Mouse (Mus musculus) midbrain, embryonic 11.5 days (tissue): ENCODE measurements around the gene Ccnd2. TPM values are rescaled to one million over a fixed set of nuclear protein-coding genes. Genes with fewer than 3 reads are reported as not detected.

Experiments used
- ATAC-seq: fragments of 200-750 bp; cut with Nextera tagmentation; 2 replicates; pipeline ENCODE4 v1.8.0; 2017; ENCODE audit warnings: moderate TSS enrichment, moderate library complexity; ENCODE audit not compliant: low FRiP score
- DNase-seq: peaks from one replicate; pipeline ENCODE4 v3.0.0; 2015; ENCODE audit warnings: low spot score; ENCODE audit errors: missing footprints
- H3K27ac ChIP-seq: fragments of 300-500 bp; sonication (generic); 2 replicates; pipeline ENCODE4 v1.5.1; 2014; ENCODE audit warnings: low read depth, low read length
- H3K27me3 ChIP-seq: fragments of 300-500 bp; sonication (generic); 2 replicates; pipeline ENCODE4 v1.6.1; 2014; ENCODE audit warnings: mild to moderate bottlenecking, low read length, moderate library complexity, mixed read lengths; ENCODE audit not compliant: control insufficient read depth, insufficient read depth
- H3K36me3 ChIP-seq: fragments of 300-500 bp; sonication (generic); 2 replicates; pipeline ENCODE4 v1.6.1; 2014; ENCODE audit warnings: mild to moderate bottlenecking, low read length, moderate library complexity, mixed read lengths; ENCODE audit not compliant: control insufficient read depth, insufficient read depth
- H3K4me1 ChIP-seq: fragments of 300-500 bp; sonication (generic); 2 replicates; pipeline ENCODE4 v1.6.1; 2014; ENCODE audit warnings: low read length; ENCODE audit not compliant: control insufficient read depth, insufficient read depth
- H3K4me2 ChIP-seq: fragments of 300-500 bp; sonication (generic); 2 replicates; pipeline ENCODE4 v1.6.1; 2014; ENCODE audit warnings: mild to moderate bottlenecking, moderate library complexity
- H3K4me3 ChIP-seq: fragments of 300-500 bp; sonication (generic); 2 replicates; pipeline ENCODE4 v1.5.1; 2014; ENCODE audit warnings: low read depth, low read length
- H3K9ac ChIP-seq: fragments of 300-500 bp; sonication (generic); 2 replicates; pipeline ENCODE4 v1.6.1; 2014; ENCODE audit warnings: low read length
- H3K9me3 ChIP-seq: fragments of 300-500 bp; sonication (generic); 2 replicates; pipeline ENCODE4 v1.6.1; 2016; ENCODE audit warnings: low read length; ENCODE audit not compliant: control insufficient read depth
- WGBS: fragments of 180-500 bp; shearing (Covaris S2); extraction: QIAGEN DNeasy Blood & Tissue Kit; methylation state at CpG from one replicate; pipeline ENCODE4 v1.1.7; 2014; 5-methylcytosine and 5-hydroxymethylcytosine counted together
- polyA plus RNA-seq: library from polyadenylated mRNA; unstranded; fragments of >200 nt; fragmentation: Nextera tagmentation; extraction: Ambion mirVana; gene quantifications from 2 replicates; pipeline ENCODE4 v1.2.1, GENCODE M21; 2014

Gene Ccnd2
- polyA plus RNA-seq, 1 experiment from 2014 or later: 1,717 TPM

GRCm38 (mm10) chr6:127143124-127143520, 8.9 kb downstream of the Ccnd2 start:
- no peak for ATAC-seq
- Histone ChIP-seq H3K36me3 (peaks cover 27% of the 10 kb centered on the region), H3K27ac (peak overlapping the region; percentile 30; the same call in 1 of the 2 replicates), H3K27me3 (no peaks in the 10 kb centered on the region), H3K4me3 (no peak overlapping the region), H3K9ac (no peak overlapping the region), H3K9me3 (no peaks in the 10 kb centered on the region), H3K4me1 (peaks cover 28% of the 10 kb centered on the region), H3K4me2 (no peak overlapping the region)
- WGBS: 79% methylated on average over 10 of the region's 10 CpGs
- no peak for DNase-seq

GRCm38 (mm10) chr6:127142154-127143123, 9.6 kb downstream of the Ccnd2 start:
- ATAC-seq (peak; percentile 45; the same call in 1 of the 2 replicates), DNase-seq (peak; percentile 95)
- Histone ChIP-seq H3K36me3 (peaks cover 30% of the 10 kb centered on the region), H3K27me3 (no peaks in the 10 kb centered on the region), H3K9me3 (no peaks in the 10 kb centered on the region), H3K27ac (peak overlapping the region; percentile 30; the same call in 1 of the 2 replicates), H3K4me2 (no peak overlapping the region; the same call in 1 of the 2 replicates), H3K4me3 (no peak overlapping the region), H3K9ac (no peak overlapping the region), H3K4me1 (peaks cover 22% of the 10 kb centered on the region)
- WGBS: 24% methylated on average over 9 of the region's 10 CpGs

GRCm38 (mm10) chr6:127138962-127139361, 13.0 kb downstream of the Ccnd2 start:
- ATAC-seq: no peak
- Histone ChIP-seq H3K27me3 (no peaks in the 10 kb centered on the region), H3K4me2 (no peak overlapping the region), H3K9me3 (no peaks in the 10 kb centered on the region), H3K27ac (no peak overlapping the region), H3K4me1 (peaks cover 10% of the 10 kb centered on the region; the same call in 1 of the 2 replicates), H3K36me3 (peaks cover 25% of the 10 kb centered on the region), H3K4me3 (no peak overlapping the region), H3K9ac (no peak overlapping the region)
- peak; percentile 82 for DNase-seq
- 95% methylated on average over 11 of the region's 11 CpGs for WGBS

- Histone ChIP-seq H3K9ac (no peak overlapping the region; the same call in 1 of the 2 replicates), H3K27me3 (no peaks in the 10 kb centered on the region), H3K27ac (peak overlapping the region; percentile 32), H3K4me2 (no peak overlapping the region), H3K4me1 (peaks cover 8% of the 10 kb centered on the region; the same call in 1 of the 2 replicates), H3K36me3 (peaks cover 17% of the 10 kb centered on the region), H3K9me3 (no peaks in the 10 kb centered on the region), H3K4me3 (no peak overlapping the region)
- ATAC-seq (peak; percentile 67), DNase-seq (peak; percentile 83)
- 42% methylated on average over 16 of the region's 16 CpGs for WGBS
Measured at GRCm38 (mm10) chr6:127133433-127134245, 18.4 kb downstream of the Ccnd2 start.

- Histone ChIP-seq H3K4me2 (no peak overlapping the region), H3K4me1 (peaks cover 8% of the 10 kb centered on the region; the same call in 1 of the 2 replicates), H3K4me3 (no peak overlapping the region), H3K9me3 (no peaks in the 10 kb centered on the region), H3K27ac (no peak overlapping the region), H3K36me3 (peaks cover 13% of the 10 kb centered on the region), H3K27me3 (no peaks in the 10 kb centered on the region), H3K9ac (no peak overlapping the region)
- WGBS: 80% methylated on average over 3 of the region's 3 CpGs
- peak; percentile 65 for DNase-seq
- no peak for ATAC-seq
Measured at GRCm38 (mm10) chr6:127132719-127133118, 19.3 kb downstream of the Ccnd2 start.

GRCm38 (mm10) chr6:127131946-127132345, 20.0 kb downstream of the Ccnd2 start:
- ATAC-seq: no peak
- 69% methylated on average over 3 of the region's 3 CpGs for WGBS
- peaks cover 16% of the 10 kb centered on the region for H3K36me3 ChIP-seq
- no peak overlapping the region for H3K27ac ChIP-seq
- H3K4me2 ChIP-seq: no peak overlapping the region
- no peak overlapping the region for H3K4me3 ChIP-seq
- DNase-seq: peak; percentile 81
- no peaks in the 10 kb centered on the region for H3K9me3 ChIP-seq
- H3K4me1 ChIP-seq: peaks cover 8% of the 10 kb centered on the region; the same call in 1 of the 2 replicates
- H3K27me3 ChIP-seq: no peaks in the 10 kb centered on the region
- H3K9ac ChIP-seq: no peak overlapping the region

- Histone ChIP-seq H3K36me3 (peaks cover 19% of the 10 kb centered on the region), H3K4me1 (peaks cover 8% of the 10 kb centered on the region; the same call in 1 of the 2 replicates), H3K27ac (no peak overlapping the region), H3K9ac (no peak overlapping the region), H3K9me3 (no peaks in the 10 kb centered on the region), H3K4me2 (no peak overlapping the region), H3K27me3 (no peaks in the 10 kb centered on the region), H3K4me3 (no peak overlapping the region)
- ATAC-seq (no peak), DNase-seq (peak; percentile 84)
- WGBS: 67% methylated on average over 13 of the region's 13 CpGs
Measured at GRCm38 (mm10) chr6:127130377-127130776, 21.6 kb downstream of the Ccnd2 start.

GRCm38 (mm10) chr6:127129659-127130058, 22.3 kb downstream of the Ccnd2 start:
- DNase-seq (peak; percentile 75), ATAC-seq (no peak)
- 94% methylated on average over 14 of the region's 14 CpGs for WGBS
- Histone ChIP-seq H3K27me3 (no peaks in the 10 kb centered on the region), H3K9ac (no peak overlapping the region), H3K27ac (no peak overlapping the region), H3K36me3 (peaks cover 19% of the 10 kb centered on the region), H3K4me3 (no peak overlapping the region), H3K4me1 (peaks cover 8% of the 10 kb centered on the region; the same call in 1 of the 2 replicates), H3K9me3 (no peaks in the 10 kb centered on the region), H3K4me2 (no peak overlapping the region)
